8 mouse cellular contexts compared by ENCODE assay signal in the genomic region with DNA sequence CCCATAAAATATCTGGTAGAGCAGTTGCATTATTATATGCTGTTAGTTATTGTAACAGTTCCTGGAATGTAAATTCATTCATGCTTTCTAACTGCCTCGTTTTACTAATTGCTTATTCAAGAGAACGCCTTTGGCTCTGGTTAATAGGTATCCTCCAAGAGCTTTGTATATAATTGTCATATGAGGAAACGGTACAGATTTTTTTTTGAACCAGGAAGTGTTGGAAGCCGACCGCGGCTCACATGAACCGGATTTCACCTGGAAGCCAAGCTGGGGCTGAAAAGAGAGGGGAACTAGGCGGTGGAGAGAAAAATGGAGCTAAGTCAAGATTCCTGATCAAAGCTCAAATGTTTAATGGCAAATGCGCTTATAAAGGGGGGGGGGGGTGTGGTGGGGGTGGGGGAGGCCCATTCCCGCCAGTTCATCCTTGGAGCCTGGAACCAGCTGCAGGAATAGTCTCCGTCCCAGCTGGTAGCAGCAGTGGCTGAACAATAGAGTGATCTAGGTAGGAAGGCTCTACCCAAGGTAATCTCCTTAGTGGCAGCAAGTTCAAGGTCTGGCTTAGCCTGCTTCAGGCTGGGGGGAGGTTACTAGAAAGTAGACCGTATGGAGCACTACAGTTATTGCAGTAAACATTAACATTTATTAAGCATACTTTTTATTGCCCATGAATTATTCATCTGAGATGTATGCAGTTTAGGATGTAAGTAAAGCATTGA. TPM values are rescaled to one million over a fixed set of nuclear protein-coding genes. Genes with fewer than 3 reads are reported as not detected.
DNase-seq lines count a peak whose midpoint lies in the region; ATAC-seq and TF ChIP-seq lines count a peak whose summit lies in the region.

No protein-coding gene starts in this region.

- DNase-seq in lung, embryonic 14.5 days, result peak; percentile 38
- no peak for DNase-seq in lung, postnatal 10 days
- peak; percentile 39 for DNase-seq in R1 (ENCODE audit: low read depth, low spot score)
- DNase-seq in liver, embryonic 13.5 days, result no peak
- no peak for DNase-seq in spleen, adult 12 weeks (ENCODE audit: low spot score)

- no peaks in the 10 kb centered on the region for H3K36me3 ChIP-seq in lung, embryonic 14.5 days (ENCODE audit: insufficient read depth)
- H3K36me3 ChIP-seq in hindbrain, embryonic 15.5 days, result peaks cover 6% of the 10 kb centered on the region; the same call in 1 of the 2 replicates
- H3K36me3 ChIP-seq in liver, embryonic 13.5 days, result no peaks in the 10 kb centered on the region
- peaks cover 4% of the 10 kb centered on the region; the same call in 1 of the 2 replicates for H3K36me3 ChIP-seq in small intestine, adult 2 months (ENCODE audit: control insufficient read depth, insufficient read depth, low read length)

- peak overlapping the region; percentile 68 for H3K4me2 ChIP-seq in lung, embryonic 14.5 days
- peak overlapping the region; percentile 79 for H3K4me2 ChIP-seq in hindbrain, embryonic 15.5 days
- peak overlapping the region; percentile 71 for H3K4me2 ChIP-seq in liver, embryonic 13.5 days

- no peak for TF ChIP-seq POLR2A in embryonic fibroblast, embryonic 13.5 days (IDR thresholded peaks at IDR 0.05; ENCODE audit: low read depth, low read length)
- TF ChIP-seq POLR2A in small intestine, adult 2 months (IDR thresholded peaks at IDR 0.05; ENCODE audit: low read depth, low read length), result no peak

- no peaks in the 10 kb centered on the region for H3K9me3 ChIP-seq in lung, embryonic 14.5 days (ENCODE audit: low read depth, low read length)
- H3K9me3 ChIP-seq in hindbrain, embryonic 15.5 days, result no peaks in the 10 kb centered on the region
- H3K9me3 ChIP-seq in liver, embryonic 13.5 days (replicated peaks), result no peaks in the 10 kb centered on the region

- H3K4me3 ChIP-seq in lung, embryonic 14.5 days (ENCODE audit: low read depth, low read length), result peak overlapping the region; percentile 51
- H3K4me3 ChIP-seq in embryonic fibroblast, embryonic 13.5 days (ENCODE audit: insufficient read depth, low read length), result peak overlapping the region; percentile 37
- H3K4me3 ChIP-seq in hindbrain, embryonic 15.5 days, result peak overlapping the region; percentile 54
- peak overlapping the region; percentile 68 for H3K4me3 ChIP-seq in liver, embryonic 13.5 days (replicated peaks)
- H3K4me3 ChIP-seq in small intestine, adult 2 months (ENCODE audit: low read depth, low read length), result peak overlapping the region; percentile 56

- no peaks in the 10 kb centered on the region for H3K4me1 ChIP-seq in lung, embryonic 14.5 days (ENCODE audit: insufficient read depth)
- no peaks in the 10 kb centered on the region for H3K4me1 ChIP-seq in embryonic fibroblast, embryonic 13.5 days (ENCODE audit: control insufficient read depth, insufficient read depth, low read length)
- peaks cover 23% of the 10 kb centered on the region for H3K4me1 ChIP-seq in hindbrain, embryonic 15.5 days (replicated peaks)
- peaks cover 6% of the 10 kb centered on the region for H3K4me1 ChIP-seq in liver, embryonic 13.5 days (replicated peaks)
- H3K4me1 ChIP-seq in small intestine, adult 2 months (ENCODE audit: control insufficient read depth, insufficient read depth, insufficient read length, low read length), result no peaks in the 10 kb centered on the region

- TF ChIP-seq CTCF in lung, embryonic 14.5 days (IDR thresholded peaks at IDR 0.05; ENCODE audit: low read depth), result no peak
- no peak for TF ChIP-seq CTCF in embryonic fibroblast, embryonic 13.5 days (IDR thresholded peaks at IDR 0.05; ENCODE audit: borderline replicate concordance, insufficient read depth, low read length)
- TF ChIP-seq CTCF in small intestine, adult 2 months (IDR thresholded peaks at IDR 0.05; ENCODE audit: extremely low read depth, insufficient read length, insufficient replicate concordance, low read depth, low read length), result no peak

- H3K27ac ChIP-seq in lung, embryonic 14.5 days (ENCODE audit: low read depth), result peak overlapping the region; percentile 86; the same call in 1 of the 2 replicates
- H3K27ac ChIP-seq in embryonic fibroblast, embryonic 13.5 days (ENCODE audit: insufficient read depth, low read length), result no peak overlapping the region
- H3K27ac ChIP-seq in hindbrain, embryonic 15.5 days (replicated peaks), result peak overlapping the region; percentile 83
- H3K27ac ChIP-seq in liver, embryonic 13.5 days, result no peak overlapping the region
- H3K27ac ChIP-seq in small intestine, adult 2 months (ENCODE audit: insufficient read depth, low read depth, low read length), result no peak overlapping the region; the same call in 1 of the 2 replicates

- no peaks in the 10 kb centered on the region for H3K27me3 ChIP-seq in lung, embryonic 14.5 days (ENCODE audit: insufficient read depth, low read length)
- no peaks in the 10 kb centered on the region for H3K27me3 ChIP-seq in hindbrain, embryonic 15.5 days
- no peaks in the 10 kb centered on the region; the same call in 1 of the 2 replicates for H3K27me3 ChIP-seq in liver, embryonic 13.5 days
- H3K27me3 ChIP-seq in small intestine, adult 2 months (ENCODE audit: control insufficient read depth, insufficient read depth, low read length), result no peaks in the 10 kb centered on the region

- peak; percentile 16; the same call in 1 of the 2 replicates for ATAC-seq in lung, embryonic 14.5 days (ENCODE audit: insufficient read depth)
- ATAC-seq in hindbrain, embryonic 15.5 days (ENCODE audit: low FRiP score, low read depth), result peak; percentile 49; the same call in 1 of the 2 replicates
- no peak for ATAC-seq in liver, embryonic 13.5 days (ENCODE audit: low read depth)

- peak overlapping the region; percentile 64 for H3K9ac ChIP-seq in lung, embryonic 14.5 days
- peak overlapping the region; percentile 74 for H3K9ac ChIP-seq in hindbrain, embryonic 15.5 days
- H3K9ac ChIP-seq in liver, embryonic 13.5 days, result peak overlapping the region; percentile 8; the same call in 1 of the 2 replicates

- 2% methylated on average over 12 of the region's 12 CpGs for WGBS in lung, embryonic 14.5 days
- 2% methylated on average over 12 of the region's 12 CpGs for WGBS in hindbrain, embryonic 15.5 days
- WGBS in liver, embryonic 13.5 days (ENCODE audit: insufficient replicate concordance), result 13% methylated on average over 12 of the region's 12 CpGs
- WGBS in small intestine, adult 2 months, result 4% methylated on average over 12 of the region's 12 CpGs

RNA-seq across cellular contexts. Expression of a gene that starts 0.8 kb away (rescaled TPM):
- polyA plus RNA-seq in lung, embryonic 14.5 days (2014; fragmentation: Nextera tagmentation; extraction: Ambion mirVana), result 15.3 and 16.1 TPM in 2 replicates
- polyA plus RNA-seq in embryonic fibroblast, embryonic 13.5 days (2011; ENCODE audit: insufficient read length, low read depth, missing spikeins), result 7.9 and 11.5 TPM in 2 replicates
- 32.6 and 35.1 TPM in 2 replicates for polyA plus RNA-seq in hindbrain, embryonic 15.5 days (2015; fragmentation: Nextera tagmentation; extraction: Ambion mirVana)
- polyA plus RNA-seq in liver, embryonic 13.5 days (2015; fragmentation: Nextera tagmentation; extraction: Ambion mirVana), result 3.1 and 3.9 TPM in 2 replicates
- polyA plus RNA-seq in small intestine, adult 2 months (2012; rRNA removed), result 1.2 and 2.4 TPM in 2 replicates

Comparison
In these comparisons a context has a peak if more than half of its experiments do, and no peak if none do; other contexts are left out.
1. DNase-seq: peak in lung, embryonic 14.5 days (single experiment) and R1 (single experiment); none in lung, postnatal 10 days (single experiment), liver, embryonic 13.5 days (single experiment) and spleen, adult 12 weeks (single experiment).
2. H3K27ac ChIP-seq: peak in lung, embryonic 14.5 days (single experiment) and hindbrain, embryonic 15.5 days (single experiment); none in embryonic fibroblast, embryonic 13.5 days (single experiment), liver, embryonic 13.5 days (single experiment) and small intestine, adult 2 months (single experiment).
3. H3K9ac ChIP-seq: peak in every context shown above with its lines; median percentile 74 in hindbrain, embryonic 15.5 days; 64 in lung, embryonic 14.5 days; 8 in liver, embryonic 13.5 days.
4. Peak in every context shown above with its lines, with median percentiles within 50 percentile points of each other: H3K4me2 ChIP-seq and H3K4me3 ChIP-seq.